Mouse (Mus musculus) small intestine, adult 2 months (tissue): Measurements from ENCODE around the gene Gnaq.

Source experiments
- CTCF ChIP-seq: fragments of 200-500 bp; IDR thresholded peaks from 2 replicates; pipeline ENCODE4 v1.5.1; 2012; ENCODE audit warnings: low read depth, mild to moderate bottlenecking, control low read depth, inconsistent platforms, low read length, moderate library complexity, mixed read lengths; ENCODE audit not compliant: insufficient replicate concordance, insufficient read length; ENCODE audit errors: extremely low read depth
- POLR2A ChIP-seq: fragments of 200-500 bp; IDR thresholded peaks from 2 replicates; pipeline ENCODE4 v1.6.1; 2012; ENCODE audit warnings: low read depth, mild to moderate bottlenecking, control low read depth, inconsistent platforms, low read length, moderate library complexity

DNA sequence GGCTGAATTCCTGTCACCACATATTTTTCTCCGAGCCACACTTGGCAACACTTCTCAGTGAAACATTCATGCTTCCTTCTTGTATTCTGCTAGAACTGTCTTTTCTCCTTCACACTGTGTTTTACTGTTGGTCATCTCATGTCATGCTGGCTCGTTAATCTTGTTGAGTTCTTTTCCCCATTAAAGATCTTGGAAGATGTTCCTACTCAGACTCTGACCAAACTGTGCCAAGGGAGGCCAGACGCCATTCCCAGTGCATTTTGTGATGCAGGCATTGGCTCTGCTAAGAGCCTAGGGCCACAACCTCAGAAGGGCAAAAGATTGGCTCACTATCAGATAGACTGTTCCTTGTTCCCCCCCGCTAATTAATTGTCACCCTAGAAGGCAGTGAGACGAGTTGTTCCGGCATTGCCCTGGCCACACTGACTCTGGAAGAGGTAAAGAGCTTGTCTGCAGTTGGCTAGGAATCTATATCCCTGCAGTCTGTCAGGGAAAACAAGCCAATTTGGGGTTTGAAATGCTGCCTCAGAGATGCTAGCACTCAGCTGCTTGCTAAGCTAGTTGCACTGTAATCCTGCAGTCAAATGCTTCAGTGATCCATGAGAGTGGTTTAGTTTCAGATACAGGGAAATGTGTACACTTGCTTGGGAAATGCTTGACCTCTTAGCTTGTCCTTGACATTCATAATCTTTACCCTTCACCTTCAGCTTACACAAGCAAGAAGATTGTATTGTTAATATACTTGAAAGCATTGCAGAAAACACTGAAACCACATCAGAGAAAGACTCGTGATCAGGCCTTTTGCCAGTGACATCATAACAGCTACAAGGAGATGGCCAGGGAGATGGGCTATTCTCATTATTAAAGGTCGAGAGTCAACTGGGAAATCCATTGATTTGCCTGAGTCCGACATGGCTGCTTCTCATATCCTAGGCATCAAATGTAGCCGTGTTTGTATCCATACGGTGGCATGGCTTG, 152.7 kb downstream of the Gnaq start:
- TF ChIP-seq POLR2A (no peak), CTCF (no peak)
